Mouse (Mus musculus) adrenal gland, postnatal 25 days (tissue): ENCODE results near the gene Nudt5. TPM values are rescaled to one million over a fixed set of nuclear protein-coding genes. Genes with fewer than 3 reads are reported as not detected.
"Not testable (repeated sequence)": the region's sequence is repeated elsewhere in the genome, so short reads cannot be mapped to it uniquely, and the experiment has no call there.

Source experiments
- DNase-seq: peaks from one replicate; pipeline ENCODE4 v3.0.0; 2021; ENCODE audit warnings: mixed read lengths
- long read RNA-seq: library from polyadenylated mRNA; stranded (forward); transcript quantifications from one replicate; pipeline ENCODE4 v2.0.0, GENCODE M21; 2021
- total RNA-seq: library from RNA; stranded (reverse); gene quantifications from 2 replicates; pipeline ENCODE4 v1.2.3, GENCODE M21; 2021

Gene Nudt5
- 41.9 and 43.2 TPM in 2 replicates for total RNA-seq
- long read RNA-seq, partial matches to known transcripts, result 2 of 52 reads
- long read RNA-seq, other reads (novel, unspliced or antisense), result 49 of 52 reads

DNA sequence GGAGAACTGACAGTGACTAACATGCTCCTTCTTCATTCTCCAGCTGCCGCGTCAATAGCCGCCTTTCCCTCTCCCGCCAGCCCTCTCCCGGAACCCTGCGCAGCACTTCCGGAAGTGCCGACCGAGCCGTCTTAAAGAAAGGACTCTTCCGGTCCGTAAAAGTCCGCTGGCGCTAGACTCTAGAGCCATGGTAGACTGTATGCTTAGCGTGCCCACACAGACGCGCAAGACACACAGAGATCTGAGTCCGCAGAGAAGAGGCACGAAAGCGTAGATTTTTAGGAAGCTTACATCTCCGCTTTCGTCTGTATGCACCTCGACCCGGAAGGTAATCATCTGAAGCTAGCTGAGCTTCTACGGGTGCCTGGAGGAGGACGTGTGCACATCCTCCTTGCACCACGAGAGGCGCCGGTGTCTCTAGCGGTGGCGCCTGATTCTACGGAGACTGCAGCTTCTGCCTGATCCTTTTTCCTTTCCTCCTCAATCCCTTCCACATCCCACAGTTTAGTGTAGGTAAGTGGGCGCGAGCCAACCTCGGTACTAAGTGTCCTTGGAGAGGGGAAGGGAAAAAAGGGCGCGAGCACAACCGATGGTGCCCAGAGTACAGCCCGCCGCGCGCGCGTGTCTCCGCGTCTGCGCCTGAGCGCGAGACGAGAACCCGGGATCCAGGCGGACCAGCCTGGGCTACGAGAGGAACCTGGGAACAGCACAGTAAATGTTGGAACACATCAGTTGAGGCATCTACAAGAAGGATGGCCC is at the start of gene Nudt5, which contains the start of gene Cdc123:
Gene Nudt5, plus strand, starts transcription at position 147 of the 759 bp plus-strand sequence.
Gene Cdc123, minus strand, starts transcription at position 292 of the 759 bp plus-strand sequence.
- peak; percentile 83 for DNase-seq

DNA sequence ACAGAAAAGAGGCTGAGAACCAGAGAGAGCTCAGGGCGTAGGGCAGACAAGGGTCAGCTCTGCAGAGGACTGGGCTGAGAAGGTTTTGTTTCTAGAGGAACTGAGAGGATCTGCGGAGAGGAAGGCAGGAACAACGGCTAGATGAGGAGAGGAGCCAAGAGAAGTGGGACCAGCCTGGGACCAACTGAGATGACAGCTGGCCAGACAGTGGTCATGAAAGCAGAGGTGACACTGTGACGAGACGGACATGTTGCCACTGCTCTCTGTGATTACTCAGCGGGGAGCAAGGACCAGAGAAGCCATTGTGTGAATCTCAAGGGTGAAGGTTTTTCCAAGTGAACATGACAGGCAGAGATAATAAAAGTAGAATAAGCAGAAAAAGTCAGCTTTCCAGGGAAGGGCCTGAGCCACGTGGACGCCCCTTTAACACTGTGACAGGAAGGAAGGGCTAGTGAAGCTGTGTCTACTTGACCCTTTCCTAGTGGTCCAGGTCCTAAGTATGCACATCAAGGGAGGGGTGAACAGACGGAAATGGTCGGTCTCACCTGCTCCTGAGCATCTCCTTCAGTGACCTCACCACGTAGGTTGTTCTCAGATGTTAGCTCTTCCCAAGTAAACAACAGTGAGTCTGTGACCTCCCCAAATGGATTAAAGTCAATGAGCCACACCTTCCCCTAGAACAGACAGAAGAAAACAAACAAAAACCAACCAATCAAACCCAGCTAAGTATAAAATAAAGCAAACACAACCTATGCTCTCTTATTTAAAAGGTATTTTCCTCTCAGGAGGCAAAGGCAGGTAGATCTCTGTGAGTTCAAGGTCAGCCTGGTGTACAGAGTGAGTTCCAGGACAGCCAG is 46.8 kb upstream of the Nudt5 start:
- no peak for DNase-seq

DNA sequence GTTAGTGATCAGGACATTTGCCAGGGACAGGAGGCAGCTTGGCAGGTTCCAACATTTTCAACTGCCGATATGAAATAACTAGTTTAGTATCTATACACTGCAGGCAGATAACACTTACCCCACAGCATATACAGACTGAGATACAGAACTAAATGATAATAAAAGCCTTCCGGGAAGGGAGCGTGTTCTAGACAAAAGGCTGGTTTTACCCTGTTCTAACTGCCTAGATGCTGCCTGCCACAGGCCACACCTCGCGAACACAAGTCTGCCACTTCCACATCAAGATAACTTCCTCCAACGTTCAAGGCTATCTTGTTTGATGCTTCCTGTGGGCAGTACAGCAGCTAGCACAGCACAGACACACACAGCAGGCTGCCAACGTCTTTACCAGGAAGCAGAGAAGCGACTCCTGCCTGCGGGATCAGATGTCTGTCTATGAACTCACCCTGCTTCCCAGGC is 43.6 kb upstream of the Nudt5 start:
- DNase-seq, result no peak

DNA sequence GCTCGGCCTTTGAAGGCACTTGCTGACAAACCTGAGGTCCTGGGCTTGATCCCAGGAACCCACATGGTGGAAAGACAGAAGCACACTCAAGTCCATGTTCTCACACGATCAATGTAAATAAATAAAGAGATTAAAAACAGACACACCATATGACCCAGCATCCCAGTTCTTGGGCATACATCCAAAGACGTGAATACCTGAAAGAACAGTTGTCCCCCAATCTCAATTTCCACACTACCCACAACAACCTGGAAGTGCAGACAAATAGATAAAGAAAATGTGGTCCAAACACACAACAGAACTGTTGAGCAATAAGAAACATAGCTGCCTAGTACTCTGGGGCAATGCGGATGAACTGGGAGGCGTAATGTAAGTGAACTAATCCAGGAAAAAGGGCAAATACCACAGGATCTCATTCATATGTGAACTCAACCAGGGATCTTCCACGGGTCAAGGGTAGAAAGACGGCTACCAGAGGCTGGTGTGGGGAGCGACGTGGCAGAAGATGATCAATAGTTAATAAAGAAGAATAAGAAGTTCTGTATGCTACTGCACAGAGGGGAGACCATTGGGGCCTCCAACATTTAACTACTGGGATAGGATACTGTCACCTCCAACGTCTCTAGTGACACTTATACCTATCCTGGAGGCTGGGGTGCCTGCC is 42.8 kb upstream of the Nudt5 start:
- no peak for DNase-seq

GRCm38 (mm10) chr2:5804440-5805045 is 40.3 kb upstream of the Nudt5 start:
- DNase-seq, result no peak

DNA sequence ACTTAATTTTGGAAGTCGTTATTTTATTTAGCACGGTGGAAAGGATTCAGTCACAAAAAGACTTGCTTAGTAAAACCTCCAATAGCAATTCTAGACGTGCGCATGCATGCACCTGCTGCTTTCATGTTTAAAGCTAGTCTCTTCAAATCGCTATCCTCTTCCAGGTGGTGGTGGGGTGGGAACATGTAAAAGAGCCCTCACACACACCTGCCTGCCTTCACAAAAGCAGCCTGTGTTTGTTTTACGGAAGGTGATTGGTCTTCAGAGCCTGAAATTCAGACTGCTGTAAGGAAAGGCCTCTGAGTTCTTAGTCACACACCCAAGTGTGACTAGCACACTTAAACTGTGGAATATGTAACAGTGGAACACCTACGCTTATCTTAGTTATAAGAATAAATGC is 39.6 kb upstream of the Nudt5 start:
- DNase-seq, result no peak

GRCm38 (mm10) chr2:5806201-5806600 is 38.6 kb upstream of the Nudt5 start:
- not testable (repeated sequence) for DNase-seq

DNA sequence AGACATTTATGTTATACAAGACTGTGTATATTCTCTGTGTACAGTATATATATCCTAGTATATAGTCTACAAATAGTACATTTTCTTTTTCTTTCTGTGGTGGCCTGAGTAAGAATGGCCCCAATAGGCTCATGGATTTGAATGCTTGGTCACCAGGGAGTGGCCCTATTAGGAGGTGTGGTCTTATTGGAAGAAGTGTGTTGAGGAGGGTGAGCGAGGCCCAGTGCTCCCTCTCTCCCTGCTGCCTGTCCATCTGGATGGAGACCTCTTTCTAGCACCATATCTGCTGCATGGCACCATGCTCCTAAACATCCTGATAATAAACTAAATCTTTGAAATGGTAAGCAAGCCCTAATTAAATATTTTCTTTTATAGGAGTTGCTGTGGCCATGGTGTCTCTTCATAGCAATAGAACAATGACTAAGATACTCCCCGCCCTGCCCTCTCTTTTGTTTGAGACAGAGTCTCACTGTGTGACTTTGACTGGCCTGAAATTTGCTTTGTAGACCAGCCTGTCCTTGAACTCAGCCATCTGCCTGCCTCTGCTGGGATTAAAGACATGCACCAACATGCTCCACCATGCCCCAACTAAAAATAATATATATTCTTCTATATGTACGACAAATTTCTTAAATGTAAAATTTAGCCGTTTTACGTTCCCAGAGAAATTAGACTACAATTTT is 34.6 kb upstream of the Nudt5 start:
- no peak for DNase-seq

- no peak for DNase-seq
These were observed 33.5 kb upstream of the Nudt5 start for GRCm38 (mm10) chr2:5811235-5811782.

DNA sequence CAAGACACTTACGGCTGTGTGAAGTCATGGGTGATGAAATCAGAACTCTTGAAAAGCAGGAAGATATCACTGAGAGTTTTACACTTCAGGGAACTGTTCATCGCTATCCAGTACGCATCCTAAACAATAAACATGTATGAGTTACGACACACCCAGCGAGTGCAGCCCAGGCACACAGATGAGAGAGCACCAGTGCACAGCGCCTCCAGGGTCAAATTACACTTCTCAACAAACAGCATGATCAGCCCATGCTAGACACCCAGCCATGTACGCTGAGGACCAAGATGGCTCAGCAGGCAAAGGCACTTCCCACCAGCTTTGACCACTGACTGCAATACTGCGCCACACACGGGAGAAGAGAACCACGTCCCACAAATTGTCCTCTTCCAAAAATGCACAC is 23.6 kb upstream of the Nudt5 start:
- DNase-seq, result no peak

- DNase-seq, result no peak
These were observed 22.4 kb upstream of the Nudt5 start for GRCm38 (mm10) chr2:5822449-5822848.

GRCm38 (mm10) chr2:5824213-5824612 is 20.6 kb upstream of the Nudt5 start:
- no peak for DNase-seq

DNA sequence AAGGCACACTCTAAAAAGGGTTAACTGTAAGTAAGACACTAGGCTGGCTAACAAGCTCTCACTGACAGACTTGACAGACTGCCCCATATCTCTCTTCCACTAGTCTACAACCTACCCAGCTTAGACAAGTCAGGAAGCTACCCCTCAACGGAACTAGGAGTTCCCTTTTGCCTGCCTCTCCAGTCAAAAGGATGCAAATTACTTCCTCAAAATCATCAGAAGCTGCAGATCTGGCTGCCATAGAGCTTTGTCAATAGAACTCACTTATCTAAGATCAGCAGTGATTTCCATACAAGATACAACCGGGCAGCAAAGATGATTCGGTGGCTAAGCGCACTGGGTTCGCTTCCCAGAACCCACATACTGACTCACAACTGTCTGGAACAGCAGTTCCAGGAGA is 20.1 kb upstream of the Nudt5 start:
- no peak for DNase-seq

- no peak for DNase-seq
These were observed 19.4 kb upstream of the Nudt5 start for GRCm38 (mm10) chr2:5825265-5825913.

GRCm38 (mm10) chr2:5840815-5841214 is 4.0 kb upstream of the Nudt5 start:
- DNase-seq, result no peak

DNA sequence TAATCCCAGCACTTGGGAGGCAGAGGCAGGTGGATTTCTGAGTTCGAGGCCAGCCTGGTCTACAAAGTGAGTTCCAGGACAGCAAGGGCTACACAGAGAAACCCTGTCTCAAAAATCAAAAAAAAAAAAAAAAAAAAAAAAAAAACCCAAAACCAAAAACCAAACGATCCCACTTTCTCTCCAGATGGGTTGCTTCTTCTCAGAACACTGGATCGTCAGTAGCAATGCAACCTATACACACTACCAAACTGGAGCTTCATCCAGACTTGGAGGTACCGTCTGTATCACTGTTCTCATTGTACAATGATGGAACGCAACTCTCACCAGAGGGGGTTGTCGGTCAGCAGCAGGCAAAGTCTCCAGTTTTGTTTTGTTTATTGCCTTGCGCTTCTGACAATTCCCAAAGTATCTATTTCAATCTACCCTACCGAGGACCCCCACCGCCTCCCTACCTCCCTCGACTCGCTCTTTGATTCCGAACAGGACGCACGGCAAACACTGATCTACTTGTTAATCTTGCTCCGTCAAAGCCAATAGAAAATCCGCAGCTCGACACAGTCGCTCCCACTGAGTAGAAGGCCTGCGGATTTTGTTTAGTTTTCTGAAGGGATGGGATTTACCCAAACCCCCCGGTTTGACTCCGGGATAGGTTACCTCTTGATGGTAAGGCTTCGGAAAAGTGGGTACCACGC is 492 bp upstream of the Nudt5 start:
- no peak for DNase-seq

GRCm38 (mm10) chr2:5845826-5846225 is 1.0 kb downstream of the Nudt5 start:
- no peak for DNase-seq

DNA sequence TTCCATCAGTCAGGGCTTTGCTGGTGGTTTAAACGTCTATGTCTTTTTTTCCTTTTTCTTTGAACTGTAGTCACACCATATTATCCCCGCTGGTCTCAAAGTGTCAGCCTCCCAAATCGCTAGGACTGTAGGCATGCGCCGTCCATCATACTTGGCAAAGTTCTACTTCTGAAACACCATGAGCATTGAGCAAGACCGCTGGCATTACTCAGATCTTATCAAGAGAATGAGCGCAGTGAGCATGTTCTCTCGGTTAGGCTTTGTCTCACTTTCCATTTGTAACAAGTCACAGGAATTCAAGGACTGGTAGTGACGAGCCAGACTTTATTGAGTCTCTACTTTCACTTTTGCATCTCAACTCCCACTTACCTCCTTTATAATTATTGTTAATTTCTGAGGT is 6.3 kb downstream of the Nudt5 start:
- peak; percentile 41 for DNase-seq

GRCm38 (mm10) chr2:5851866-5852265 is 7.0 kb downstream of the Nudt5 start:
- no peak for DNase-seq

DNA sequence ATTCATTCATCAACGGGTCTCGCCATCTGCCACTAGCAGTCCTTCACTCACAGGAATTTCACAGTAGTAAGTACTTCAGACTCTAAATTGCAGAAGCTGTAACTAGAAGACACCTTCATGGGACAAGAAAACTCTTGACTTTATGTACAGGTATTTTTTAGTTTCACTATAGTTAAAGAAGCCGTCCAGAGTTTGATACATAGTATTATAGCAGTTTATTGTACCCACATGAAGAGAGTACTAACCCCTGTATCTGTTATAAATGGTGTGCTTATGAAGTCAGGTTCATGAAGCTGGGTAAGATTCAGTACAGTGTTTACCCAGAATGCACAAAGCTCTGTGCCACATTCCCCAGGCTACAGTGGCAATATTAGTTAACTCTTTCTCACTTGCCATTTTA is 18.0 kb downstream of the Nudt5 start, which contains the start of gene Gm13199:
Gene Gm13199, minus strand, starts transcription at position 101 of the 400 bp plus-strand sequence.
- no peak for DNase-seq
